Mouse (Mus musculus) thymus, adult 2 months (tissue): Measurements from ENCODE around the gene Foxo1.

ENCODE experiments used
- CTCF ChIP-seq: fragments of 200-500 bp; IDR thresholded peaks from 2 replicates; pipeline ENCODE4 v1.5.1; 2012; ENCODE audit warnings: mild to moderate bottlenecking, control low read depth, low read length, moderate library complexity, borderline replicate concordance; ENCODE audit not compliant: control insufficient read depth, poor library complexity, insufficient read depth; ENCODE audit errors: extremely low read depth
- POLR2A ChIP-seq: fragments of 200-500 bp; IDR thresholded peaks from 2 replicates; pipeline ENCODE4 v1.6.1; 2012; ENCODE audit warnings: mild to moderate bottlenecking, low read length, control low read depth, moderate library complexity; ENCODE audit not compliant: control insufficient read depth, poor library complexity, insufficient read depth; ENCODE audit errors: extremely low read depth

DNA sequence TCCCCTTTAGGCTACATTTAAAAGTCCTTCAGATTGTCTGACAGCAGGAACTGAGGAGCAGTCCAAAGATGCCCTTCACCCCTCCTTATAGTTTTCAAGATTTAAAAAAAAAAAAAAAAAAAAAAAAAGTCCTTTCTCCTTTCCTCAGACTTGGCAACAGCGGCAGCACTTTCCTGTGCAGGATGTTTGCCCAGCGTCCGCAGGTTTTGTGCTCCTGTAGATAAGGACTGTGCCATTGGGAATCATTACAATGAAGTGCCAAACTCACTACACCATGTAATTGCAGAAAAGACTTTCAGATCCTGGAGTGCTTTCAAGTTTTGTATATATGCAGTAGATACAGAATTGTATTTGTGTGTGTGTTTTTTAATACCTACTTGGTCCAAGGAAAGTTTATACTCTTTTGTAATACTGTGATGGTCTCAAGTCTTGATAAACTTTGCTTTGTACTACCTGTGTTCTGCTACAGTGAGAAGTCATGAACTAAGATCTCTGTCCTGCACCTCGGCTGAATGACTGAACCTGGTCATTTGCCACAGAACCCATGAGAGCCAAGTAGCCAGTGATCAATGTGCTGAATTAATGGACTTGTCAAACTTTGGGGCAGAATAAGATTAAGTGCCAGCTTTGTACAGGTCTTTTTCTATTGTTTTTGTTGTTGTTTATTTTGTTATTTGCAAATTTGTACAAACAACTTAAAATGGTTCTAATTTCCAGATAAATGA lies 79.0 kb downstream of the Foxo1 start:
- TF ChIP-seq CTCF (no peak), POLR2A (no peak)
